Mouse (Mus musculus): ENCODE data around the gene Pacrg. TPM values are rescaled to one million over a fixed set of nuclear protein-coding genes. Genes with fewer than 3 reads are reported as not detected.
A peak's percentile ranks its signal among the peaks of the same experiment; 100 is the strongest.

Gene Pacrg
- polyA plus RNA-seq, 1 experiment from 2014 or later = 3.6 TPM

- no peak for ATAC-seq (ENCODE audit: low read depth)
- Histone ChIP-seq H3K36me3 (ENCODE audit: control insufficient read depth, insufficient read depth, low read length) (no peaks in the 10 kb centered on the region), H3K4me3 (ENCODE audit: low read depth, low read length) (no peak overlapping the region), H3K9ac (ENCODE audit: low read depth, low read length) (no peak overlapping the region), H3K27me3 (replicated peaks; ENCODE audit: control insufficient read depth, insufficient read depth, low read length) (no peaks in the 10 kb centered on the region), H3K27ac (replicated peaks; ENCODE audit: low read depth, low read length) (no peak overlapping the region), H3K4me2 (ENCODE audit: low read depth, low read length) (no peak overlapping the region), H3K4me1 (ENCODE audit: control insufficient read depth, insufficient read depth, low read length) (no peaks in the 10 kb centered on the region), H3K9me3 (ENCODE audit: control insufficient read depth, low read length) (no peaks in the 10 kb centered on the region)
- no peak for DNase-seq (ENCODE audit: low spot score)
- 86% methylated on average over 7 of the region's 7 CpGs for WGBS
Observed at GRCm38 (mm10) chr17:10432525-10433180, 407.5 kb downstream of the Pacrg start.

GRCm38 (mm10) chr17:10431849-10432524 lies 408.1 kb downstream of the Pacrg start:
- Histone ChIP-seq H3K27ac (replicated peaks; ENCODE audit: low read depth, low read length) (no peak overlapping the region), H3K4me3 (ENCODE audit: low read depth, low read length) (no peak overlapping the region), H3K27me3 (replicated peaks; ENCODE audit: control insufficient read depth, insufficient read depth, low read length) (no peaks in the 10 kb centered on the region), H3K4me2 (ENCODE audit: low read depth, low read length) (no peak overlapping the region), H3K36me3 (ENCODE audit: control insufficient read depth, insufficient read depth, low read length) (no peaks in the 10 kb centered on the region), H3K4me1 (ENCODE audit: control insufficient read depth, insufficient read depth, low read length) (no peaks in the 10 kb centered on the region), H3K9ac (ENCODE audit: low read depth, low read length) (no peak overlapping the region), H3K9me3 (ENCODE audit: control insufficient read depth, low read length) (no peaks in the 10 kb centered on the region)
- DNase-seq (ENCODE audit: low spot score) (no peak), ATAC-seq (ENCODE audit: low read depth) (no peak)
- 62% methylated on average over 6 of the region's 6 CpGs for WGBS

GRCm38 (mm10) chr17:10430831-10431230 lies 409.3 kb downstream of the Pacrg start:
- H3K4me3 ChIP-seq (ENCODE audit: low read depth, low read length) = no peak overlapping the region
- no peak for DNase-seq (ENCODE audit: low spot score)
- no peaks in the 10 kb centered on the region for H3K27me3 ChIP-seq (replicated peaks; ENCODE audit: control insufficient read depth, insufficient read depth, low read length)
- no peak overlapping the region for H3K4me2 ChIP-seq (ENCODE audit: low read depth, low read length)
- no peaks in the 10 kb centered on the region for H3K4me1 ChIP-seq (ENCODE audit: control insufficient read depth, insufficient read depth, low read length)
- H3K36me3 ChIP-seq (ENCODE audit: control insufficient read depth, insufficient read depth, low read length) = no peaks in the 10 kb centered on the region
- no peaks in the 10 kb centered on the region for H3K9me3 ChIP-seq (ENCODE audit: control insufficient read depth, low read length)
- 79% methylated on average over 4 of the region's 4 CpGs for WGBS
- no peak overlapping the region for H3K9ac ChIP-seq (ENCODE audit: low read depth, low read length)
- no peak for ATAC-seq (ENCODE audit: low read depth)
- no peak overlapping the region for H3K27ac ChIP-seq (replicated peaks; ENCODE audit: low read depth, low read length)

GRCm38 (mm10) chr17:10429406-10429805 lies 410.7 kb downstream of the Pacrg start:
- Histone ChIP-seq H3K9ac (ENCODE audit: low read depth, low read length) (no peak overlapping the region), H3K27me3 (replicated peaks; ENCODE audit: control insufficient read depth, insufficient read depth, low read length) (no peaks in the 10 kb centered on the region), H3K27ac (replicated peaks; ENCODE audit: low read depth, low read length) (no peak overlapping the region), H3K4me2 (ENCODE audit: low read depth, low read length) (no peak overlapping the region), H3K36me3 (ENCODE audit: control insufficient read depth, insufficient read depth, low read length) (no peaks in the 10 kb centered on the region), H3K9me3 (ENCODE audit: control insufficient read depth, low read length) (no peaks in the 10 kb centered on the region), H3K4me3 (ENCODE audit: low read depth, low read length) (no peak overlapping the region), H3K4me1 (ENCODE audit: control insufficient read depth, insufficient read depth, low read length) (no peaks in the 10 kb centered on the region)
- 89% methylated on average over 11 of the region's 11 CpGs for WGBS
- ATAC-seq (ENCODE audit: low read depth) = no peak
- no peak for DNase-seq (ENCODE audit: low spot score)

- no peaks in the 10 kb centered on the region for H3K9me3 ChIP-seq (ENCODE audit: control insufficient read depth, low read length)
- no peak for ATAC-seq (ENCODE audit: low read depth)
Observed at GRCm38 (mm10) chr17:10425311-10425710, 414.8 kb downstream of the Pacrg start.

GRCm38 (mm10) chr17:10417558-10418253 lies 422.4 kb downstream of the Pacrg start:
- Histone ChIP-seq H3K9ac (ENCODE audit: low read depth, low read length) (no peak overlapping the region), H3K9me3 (ENCODE audit: control insufficient read depth, low read length) (no peaks in the 10 kb centered on the region), H3K4me1 (ENCODE audit: control insufficient read depth, insufficient read depth, low read length) (no peaks in the 10 kb centered on the region), H3K27ac (replicated peaks; ENCODE audit: low read depth, low read length) (no peak overlapping the region), H3K36me3 (ENCODE audit: control insufficient read depth, insufficient read depth, low read length) (no peaks in the 10 kb centered on the region), H3K4me2 (ENCODE audit: low read depth, low read length) (no peak overlapping the region), H3K27me3 (replicated peaks; ENCODE audit: control insufficient read depth, insufficient read depth, low read length) (no peaks in the 10 kb centered on the region), H3K4me3 (ENCODE audit: low read depth, low read length) (no peak overlapping the region)
- DNase-seq (ENCODE audit: low spot score) (no peak), ATAC-seq (ENCODE audit: low read depth) (peak; percentile 60; the same call in 1 of the 2 replicates)
- WGBS = 78% methylated on average over 7 of the region's 7 CpGs

More at GRCm38 (mm10) chr17:10425311-10425710, 414.8 kb downstream of the Pacrg start:
- Histone ChIP-seq H3K4me2 (ENCODE audit: low read depth, low read length) (no peak overlapping the region), H3K4me3 (ENCODE audit: low read depth, low read length) (no peak overlapping the region), H3K4me1 (ENCODE audit: control insufficient read depth, insufficient read depth, low read length) (no peaks in the 10 kb centered on the region), H3K27ac (replicated peaks; ENCODE audit: low read depth, low read length) (no peak overlapping the region), H3K27me3 (replicated peaks; ENCODE audit: control insufficient read depth, insufficient read depth, low read length) (no peaks in the 10 kb centered on the region), H3K9ac (ENCODE audit: low read depth, low read length) (no peak overlapping the region), H3K36me3 (ENCODE audit: control insufficient read depth, insufficient read depth, low read length) (no peaks in the 10 kb centered on the region)
- 78% methylated on average over 5 of the region's 5 CpGs for WGBS
- DNase-seq (ENCODE audit: low spot score) = no peak

GRCm38 (mm10) chr17:10416995-10417394 lies 423.1 kb downstream of the Pacrg start:
- H3K4me1 ChIP-seq (ENCODE audit: control insufficient read depth, insufficient read depth, low read length) = no peaks in the 10 kb centered on the region
- no peak overlapping the region for H3K27ac ChIP-seq (replicated peaks; ENCODE audit: low read depth, low read length)
- ATAC-seq (ENCODE audit: low read depth) = no peak
- no peaks in the 10 kb centered on the region for H3K36me3 ChIP-seq (ENCODE audit: control insufficient read depth, insufficient read depth, low read length)
- H3K9ac ChIP-seq (ENCODE audit: low read depth, low read length) = no peak overlapping the region
- WGBS = 73% methylated on average over 4 of the region's 4 CpGs
- H3K4me2 ChIP-seq (ENCODE audit: low read depth, low read length) = no peak overlapping the region
- DNase-seq (ENCODE audit: low spot score) = no peak
- H3K4me3 ChIP-seq (ENCODE audit: low read depth, low read length) = no peak overlapping the region
- no peaks in the 10 kb centered on the region for H3K9me3 ChIP-seq (ENCODE audit: control insufficient read depth, low read length)
- H3K27me3 ChIP-seq (replicated peaks; ENCODE audit: control insufficient read depth, insufficient read depth, low read length) = no peaks in the 10 kb centered on the region

- WGBS = 87% methylated on average over 4 of the region's 4 CpGs
- no peak overlapping the region for H3K4me3 ChIP-seq (ENCODE audit: low read depth, low read length)
- H3K36me3 ChIP-seq (ENCODE audit: control insufficient read depth, insufficient read depth, low read length) = no peaks in the 10 kb centered on the region
- H3K4me2 ChIP-seq (ENCODE audit: low read depth, low read length) = no peak overlapping the region
- H3K27ac ChIP-seq (replicated peaks; ENCODE audit: low read depth, low read length) = no peak overlapping the region
- H3K4me1 ChIP-seq (ENCODE audit: control insufficient read depth, insufficient read depth, low read length) = no peaks in the 10 kb centered on the region
- ATAC-seq (ENCODE audit: low read depth) = no peak
- H3K27me3 ChIP-seq (replicated peaks; ENCODE audit: control insufficient read depth, insufficient read depth, low read length) = no peaks in the 10 kb centered on the region
- H3K9ac ChIP-seq (ENCODE audit: low read depth, low read length) = no peak overlapping the region
- DNase-seq (ENCODE audit: low spot score) = no peak
- no peaks in the 10 kb centered on the region for H3K9me3 ChIP-seq (ENCODE audit: control insufficient read depth, low read length)
Observed at GRCm38 (mm10) chr17:10416101-10416500, 424.0 kb downstream of the Pacrg start.

Data from embryonic facial prominence, embryonic 14.5 days (tissue).